Mouse (Mus musculus): ENCODE measurements around the gene Eif2ak2. TPM values are rescaled to one million over a fixed set of nuclear protein-coding genes. Genes with fewer than 3 reads are reported as not detected.

Eif2ak2 gene
- 10.4 and 15.4 TPM in 2 replicates for polyA plus RNA-seq (2015; fragmentation: Nextera tagmentation; extraction: Ambion mirVana)

- peak; percentile 51 for DNase-seq (ENCODE audit: low spot score)
These were observed at the start of gene Eif2ak2 for GRCm38 (mm10) chr17:78882401-78883112. Gene Eif2ak2 (minus strand): TSS chr17:78882573.

- DNase-seq (ENCODE audit: low spot score) = no peak
These were observed 35.3 kb upstream of the Eif2ak2 start for GRCm38 (mm10) chr17:78917696-78918095.

GRCm38 (mm10) chr17:78916899-78917298, 34.5 kb upstream of the Eif2ak2 start:
- no peak for DNase-seq (ENCODE audit: low spot score)

- DNase-seq (ENCODE audit: low spot score) = peak; percentile 92
These were observed 34.0 kb upstream of the Eif2ak2 start, which contains the start of gene Cebpzos for GRCm38 (mm10) chr17:78916369-78916813. Gene Cebpzos (plus strand): TSS chr17:78916500.

GRCm38 (mm10) chr17:78915772-78916171, 33.4 kb upstream of the Eif2ak2 start:
- no peak for DNase-seq (ENCODE audit: low spot score)

- no peak for DNase-seq (ENCODE audit: low spot score)
These were observed 31.5 kb upstream of the Eif2ak2 start for GRCm38 (mm10) chr17:78913921-78914320.

- DNase-seq (ENCODE audit: low spot score) = peak; percentile 11
These were observed 30.5 kb upstream of the Eif2ak2 start for GRCm38 (mm10) chr17:78912861-78913281.

- DNase-seq (ENCODE audit: low spot score) = no peak
These were observed 27.0 kb upstream of the Eif2ak2 start for GRCm38 (mm10) chr17:78909374-78909773.

GRCm38 (mm10) chr17:78906892-78907291, 24.5 kb upstream of the Eif2ak2 start, which contains the start of gene Sult6b1:
Gene Sult6b1 (minus strand): TSS chr17:78906992.
- DNase-seq (ENCODE audit: low spot score) = no peak

- DNase-seq (ENCODE audit: low spot score) = no peak
These were observed 20.8 kb upstream of the Eif2ak2 start for GRCm38 (mm10) chr17:78903158-78903557.

- DNase-seq (ENCODE audit: low spot score) = peak; percentile 28
These were observed 13.0 kb upstream of the Eif2ak2 start for GRCm38 (mm10) chr17:78895394-78895793.

- no peak for DNase-seq (ENCODE audit: low spot score)
These were observed 12.6 kb upstream of the Eif2ak2 start for GRCm38 (mm10) chr17:78894991-78895390.

- no peak for DNase-seq (ENCODE audit: low spot score)
These were observed 8.6 kb upstream of the Eif2ak2 start for GRCm38 (mm10) chr17:78891020-78891419.

- DNase-seq (ENCODE audit: low spot score) = no peak
These were observed 6.8 kb upstream of the Eif2ak2 start for GRCm38 (mm10) chr17:78889184-78889583.

GRCm38 (mm10) chr17:78888554-78888953, 6.2 kb upstream of the Eif2ak2 start:
- DNase-seq (ENCODE audit: low spot score) = no peak

- DNase-seq (ENCODE audit: low spot score) = no peak
These were observed 3.1 kb upstream of the Eif2ak2 start for GRCm38 (mm10) chr17:78885286-78886065.

- no peak for DNase-seq (ENCODE audit: low spot score)
These were observed 918 bp upstream of the Eif2ak2 start for GRCm38 (mm10) chr17:78883291-78883690.

- peak; percentile 28 for DNase-seq (ENCODE audit: low spot score)
These were observed 482 bp downstream of the Eif2ak2 start for GRCm38 (mm10) chr17:78881878-78882304.

GRCm38 (mm10) chr17:78873886-78874285, 8.5 kb downstream of the Eif2ak2 start:
- no peak for DNase-seq (ENCODE audit: low spot score)

GRCm38 (mm10) chr17:78856243-78856642, 26.1 kb downstream of the Eif2ak2 start:
- DNase-seq (ENCODE audit: low spot score) = no peak

GRCm38 (mm10) chr17:78842271-78842928, 40.0 kb downstream of the Eif2ak2 start:
- no peak for DNase-seq (ENCODE audit: low spot score)

GRCm38 (mm10) chr17:78836056-78836455, 46.3 kb downstream of the Eif2ak2 start:
- peak; percentile 21 for DNase-seq (ENCODE audit: low spot score)
